Mouse (Mus musculus) neutrophil, adult 65 days (primary cell): Measurements from ENCODE around the gene Rbp4. TPM values are rescaled to one million over a fixed set of nuclear protein-coding genes. Genes with fewer than 3 reads are reported as not detected.

ENCODE experiments used
- total RNA-seq: library from RNA; stranded (reverse); gene quantifications from 2 replicates; pipeline ENCODE4 v1.2.4, GENCODE M21; 2023

Gene Rbp4
- total RNA-seq = not detected in 2 replicates

GRCm38 (mm10) chr19:38125219-38125610 is at the start of gene Rbp4:
Rbp4 (minus strand) TSS chr19:38125281.

GRCm38 (mm10) chr19:38132481-38132880 is 7.4 kb upstream of the Rbp4 start, which contains the start of gene Pde6c:
Pde6c (plus strand) TSS chr19:38132781.

GRCm38 (mm10) chr19:38096858-38097758 is 28.0 kb downstream of the Rbp4 start, which contains the start of gene Ffar4:
Ffar4 (plus strand) TSS chr19:38097071.

Other genes starting within 250 kb of the Rbp4 start
- 14.0 and 14.5 TPM in 2 replicates for gene Myof, start 81.7 kb downstream of the Rbp4 start, total RNA-seq
- gene Cep55, start 70.3 kb downstream of the Rbp4 start, total RNA-seq = 14.7 and 17.0 TPM in 2 replicates
- 0.39 TPM in 1 of 2 replicates, not detected in the other for gene Ffar4, start 28.2 kb downstream of the Rbp4 start, total RNA-seq
- gene Pde6c, start 7.5 kb upstream of the Rbp4 start, total RNA-seq = not detected in 2 replicates
- gene Fra10ac1, start 98.9 kb upstream of the Rbp4 start, total RNA-seq = 5.2 and 5.4 TPM in 2 replicates
- gene Lgi1, start 139.3 kb upstream of the Rbp4 start, total RNA-seq = not detected in 2 replicates